Mouse (Mus musculus): ENCODE results near the gene AC140267.1.

GRCm38 (mm10) chr15:80277107-80277506 is 41.5 kb downstream of the AC140267.1 start:
- TF ChIP-seq EP300 (IDR thresholded peaks at IDR 0.05; ENCODE audit: low read depth) (no peak), CTCF (IDR thresholded peaks at IDR 0.05; ENCODE audit: low read depth) (0 out of 2 replicates have a peak, but pooled peaks have one; percentile 15)
